ENCODE assay signal across 27 mouse cellular contexts in the genomic region with DNA sequence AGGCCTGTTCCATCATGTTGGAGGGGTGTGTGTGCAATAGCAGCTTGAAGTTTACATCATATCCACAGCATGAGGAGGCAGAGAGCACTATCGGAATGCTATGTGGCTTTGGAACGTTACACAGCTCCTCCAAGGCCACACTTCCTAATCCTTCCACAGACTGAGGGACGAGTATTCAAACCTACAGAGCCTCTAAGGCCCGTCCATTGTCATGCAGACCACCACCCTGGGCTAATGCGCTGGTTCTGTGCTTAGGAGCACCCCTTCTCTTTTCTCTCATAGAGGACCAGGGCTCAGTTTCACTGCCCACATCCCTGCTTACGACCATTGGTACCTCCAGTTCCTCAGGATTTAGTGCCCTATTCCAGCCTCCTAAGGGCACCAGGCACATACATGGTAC. TPM values are rescaled to one million over a fixed set of nuclear protein-coding genes. Genes with fewer than 3 reads are reported as not detected.
A peak's percentile ranks its signal among the peaks of the same experiment; 100 is the strongest.
DNase-seq lines count a peak whose midpoint lies in the region; ATAC-seq and TF ChIP-seq lines count a peak whose summit lies in the region.
"Had no signal": no experiment of that assay in that cellular context is flagged by ENCODE, and none has a peak within 500 bp of the region (broad histone marks: within the 10 kb centered on the region; RNA-seq: fewer than 3 reads in every experiment).

No protein-coding gene starts in this region.

- H3K36me3 ChIP-seq in embryonic facial prominence, embryonic 13.5 days = no peaks in the 10 kb centered on the region
- H3K36me3 ChIP-seq in embryonic facial prominence, embryonic 10.5 days (replicated peaks) = no peaks in the 10 kb centered on the region
- no peaks in the 10 kb centered on the region; the same call in 1 of the 2 replicates for H3K36me3 ChIP-seq in ES-E14 (ENCODE audit: control insufficient read depth, insufficient read depth, low read length, poor library complexity, severe bottlenecking)
- H3K36me3 ChIP-seq: embryonic facial prominence, embryonic 15.5 days; heart, embryonic 12.5 days; heart, embryonic 15.5 days; intestine, embryonic 15.5 days had no signal

- peaks cover 9% of the 10 kb centered on the region; the same call in 1 of the 2 replicates for H3K27me3 ChIP-seq in embryonic facial prominence, embryonic 13.5 days
- peaks cover 28% of the 10 kb centered on the region; the same call in 1 of the 2 replicates for H3K27me3 ChIP-seq in embryonic facial prominence, embryonic 10.5 days (replicated peaks; ENCODE audit: low read depth, poor library complexity, severe bottlenecking)
- H3K27me3 ChIP-seq: embryonic facial prominence, embryonic 15.5 days; forebrain, embryonic 15.5 days; hindbrain, embryonic 13.5 days; intestine, embryonic 15.5 days had no signal

- H3K9ac ChIP-seq in embryonic facial prominence, embryonic 13.5 days = no peak overlapping the region
- no peak overlapping the region for H3K9ac ChIP-seq in ES-E14 (ENCODE audit: insufficient read depth, low read depth, low read length, poor library complexity, severe bottlenecking)
- H3K9ac ChIP-seq: embryonic facial prominence, embryonic 15.5 days; forebrain, embryonic 12.5 days; forebrain, embryonic 15.5 days; heart, embryonic 12.5 days; heart, embryonic 15.5 days; hindbrain, embryonic 13.5 days; intestine, embryonic 15.5 days had no signal

- H3K4me3 ChIP-seq in embryonic facial prominence, embryonic 13.5 days = no peak overlapping the region
- no peak overlapping the region for H3K4me3 ChIP-seq in embryonic facial prominence, embryonic 10.5 days
- H3K4me3 ChIP-seq in left cerebral cortex, adult 2 months = no peak overlapping the region
- H3K4me3 ChIP-seq in ES-E14 (ENCODE audit: insufficient read depth in 1 of 2, low read depth in 1 of 2, low read length in 2 of 2, poor library complexity in 1 of 2, severe bottlenecking in 1 of 2) = no peak overlapping the region
- H3K4me3 ChIP-seq in gastrocnemius, adult 2 months = no peak overlapping the region
- H3K4me3 ChIP-seq: embryonic facial prominence, embryonic 15.5 days; forebrain, embryonic 12.5 days; forebrain, embryonic 15.5 days; heart, embryonic 12.5 days; heart, embryonic 15.5 days; hindbrain, embryonic 10.5 days; hindbrain, embryonic 13.5 days; intestine, embryonic 15.5 days had no signal

- H3K9me3 ChIP-seq in embryonic facial prominence, embryonic 13.5 days = no peaks in the 10 kb centered on the region
- H3K9me3 ChIP-seq in embryonic facial prominence, embryonic 10.5 days = no peaks in the 10 kb centered on the region
- H3K9me3 ChIP-seq in ES-E14 (ENCODE audit: control insufficient read depth, insufficient read depth, low read depth, low read length) = no peaks in the 10 kb centered on the region
- H3K9me3 ChIP-seq: embryonic facial prominence, embryonic 15.5 days; forebrain, embryonic 12.5 days; forebrain, embryonic 15.5 days; heart, embryonic 15.5 days; hindbrain, embryonic 10.5 days; hindbrain, embryonic 13.5 days; intestine, embryonic 15.5 days had no signal

- in situ Hi-C loops in ES-E14 (cut with MboI; ENCODE audit: low sequenced_read_pairs in 2 of 2, unreplicated experiment in 2 of 2) = no loop called here

- DNase-seq in embryonic facial prominence, embryonic 10.5 days (ENCODE audit: low spot score) = no peak
- DNase-seq in left cerebral cortex, adult 2 months (ENCODE audit: extremely low spot score in 1 of 2, low spot score in 2 of 2) = no peak
- DNase-seq in left cerebral cortex, adult 8-10 months (ENCODE audit: low spot score in 2 of 2) = no peak
- no peak for DNase-seq in ES-E14 (ENCODE audit: low read depth, low spot score)
- DNase-seq in gastrocnemius, adult 2 months = no peak
- DNase-seq: adrenal gland, adult 8-10 months; adrenal gland, postnatal 25 days; cerebellum, adult 11-12 months; cerebellum, adult 8-10 months; cerebellum, postnatal 10 days; cerebellum, postnatal 36 days; embryo, embryonic 11 days; gastrocnemius, postnatal 14 days; heart, adult 18-20 months; heart, postnatal 10 days; heart, postnatal 36 days had no signal

- no peak for TF ChIP-seq CTCF in left cerebral cortex, adult 2 months (IDR thresholded peaks at IDR 0.05)
- TF ChIP-seq CTCF in gastrocnemius, adult 2 months (IDR thresholded peaks at IDR 0.05) = no peak

- H3K4me2 ChIP-seq in embryonic facial prominence, embryonic 13.5 days = no peak overlapping the region
- H3K4me2 ChIP-seq: embryonic facial prominence, embryonic 15.5 days; forebrain, embryonic 12.5 days; forebrain, embryonic 15.5 days; heart, embryonic 12.5 days; heart, embryonic 15.5 days; hindbrain, embryonic 13.5 days; intestine, embryonic 15.5 days had no signal

- no peak for ATAC-seq in embryonic facial prominence, embryonic 13.5 days (ENCODE audit: insufficient number of reproducible peaks, insufficient read depth, low FRiP score, low TSS enrichment, low read depth)
- no peak for ATAC-seq in activated CD4-positive, CD25-positive, alpha-beta regulatory T cell, adult 4 months
- ATAC-seq: forebrain, embryonic 15.5 days; hindbrain, embryonic 16.5 days; intestine, embryonic 15.5 days had no signal

- intact Hi-C loops in left cerebral cortex, adult 2 months (cut with DNase I) = no loop called here
- intact Hi-C loops in gastrocnemius, adult 2 months (cut with DNase I) = no loop called here

- H3K27ac ChIP-seq in embryonic facial prominence, embryonic 13.5 days = peak overlapping the region; percentile 3; the same call in 1 of the 2 replicates
- no peak overlapping the region for H3K27ac ChIP-seq in embryonic facial prominence, embryonic 10.5 days (replicated peaks)
- peak overlapping the region; percentile 49 for H3K27ac ChIP-seq in left cerebral cortex, adult 2 months
- peak overlapping the region; percentile 44; the same call in 1 of the 2 replicates for H3K27ac ChIP-seq in ES-E14 (ENCODE audit: insufficient read depth, low read depth, low read length, poor library complexity, severe bottlenecking)
- no peak overlapping the region for H3K27ac ChIP-seq in gastrocnemius, adult 2 months
- H3K27ac ChIP-seq: embryonic facial prominence, embryonic 15.5 days; forebrain, embryonic 12.5 days; forebrain, embryonic 15.5 days; heart, embryonic 15.5 days; hindbrain, embryonic 10.5 days; intestine, embryonic 15.5 days had no signal

- 34% methylated on average over 6 of the region's 6 CpGs for WGBS in embryonic facial prominence, embryonic 13.5 days
- 30% methylated on average over 6 of the region's 6 CpGs for WGBS in embryonic facial prominence, embryonic 10.5 days

- H3K4me1 ChIP-seq in embryonic facial prominence, embryonic 13.5 days = peaks cover 7% of the 10 kb centered on the region; the same call in 1 of the 2 replicates
- peaks cover 13% of the 10 kb centered on the region for H3K4me1 ChIP-seq in embryonic facial prominence, embryonic 10.5 days
- H3K4me1 ChIP-seq in ES-E14 (ENCODE audit: control insufficient read depth in 2 of 2, insufficient read depth in 2 of 2, low read length in 2 of 2, poor library complexity in 1 of 2) = peaks cover 10 to 13% of the 10 kb centered on the region in 2 experiments; a peak in 3 of 4 replicates
- H3K4me1 ChIP-seq: forebrain, embryonic 12.5 days; forebrain, embryonic 15.5 days; heart, embryonic 12.5 days; heart, embryonic 15.5 days; hindbrain, embryonic 13.5 days; intestine, embryonic 15.5 days had no signal

RNA-seq across cellular contexts. Expression of a gene that starts 13.8 kb away (rescaled TPM):
- polyA plus RNA-seq in embryonic facial prominence, embryonic 13.5 days (2015; fragmentation: Nextera tagmentation; extraction: Ambion mirVana) = 28.1 and 30.8 TPM in 2 replicates
- polyA plus RNA-seq in embryonic facial prominence, embryonic 10.5 days (2016; fragmentation: Nextera tagmentation; extraction: Ambion mirVana) = 25.3 and 25.9 TPM in 2 replicates
- total RNA-seq in left cerebral cortex, adult 2 months (2021) = 100 to 1,000 TPM; 113 to 115 TPM
- total RNA-seq in left cerebral cortex, adult 8-10 months (2022) = 100 to 1,000 TPM; 104 to 112 (median 106) TPM
- total RNA-seq in ES-E14 (2012; rRNA removed) = 41.7 and 47.4 TPM in 2 replicates
- polyA plus RNA-seq in activated CD4-positive, CD25-positive, alpha-beta regulatory T cell, adult 4 months (2017; shearing (Covaris generic)) = 10 to 100 TPM; 24.2 to 27.8 TPM
- total RNA-seq in gastrocnemius, adult 2 months (2021) = 1 to 10 TPM; 7.6 to 7.9 TPM

RNA-seq across cellular contexts. Expression of a gene that starts 29.7 kb away (rescaled TPM):
- 161 and 165 TPM in 2 replicates for polyA plus RNA-seq in embryonic facial prominence, embryonic 13.5 days (2015; fragmentation: Nextera tagmentation; extraction: Ambion mirVana)
- polyA plus RNA-seq in embryonic facial prominence, embryonic 10.5 days (2016; fragmentation: Nextera tagmentation; extraction: Ambion mirVana) = 107 and 115 TPM in 2 replicates
- 100 to 1,000 TPM; 207 to 223 TPM for total RNA-seq in left cerebral cortex, adult 2 months (2021)
- 100 to 1,000 TPM; 211 to 218 (median 216) TPM for total RNA-seq in left cerebral cortex, adult 8-10 months (2022)
- 29.5 and 75.5 TPM in 2 replicates for total RNA-seq in ES-E14 (2012; rRNA removed)
- polyA plus RNA-seq in activated CD4-positive, CD25-positive, alpha-beta regulatory T cell, adult 4 months (2017; shearing (Covaris generic)) = 10 to 100 TPM; 40.6 to 42.9 TPM
- 10 to 100 TPM; 20.8 to 25.6 TPM for total RNA-seq in gastrocnemius, adult 2 months (2021)

RNA-seq across cellular contexts. Expression of a gene that starts 35.3 kb away (rescaled TPM):
- 117 and 130 TPM in 2 replicates for polyA plus RNA-seq in embryonic facial prominence, embryonic 13.5 days (2015; fragmentation: Nextera tagmentation; extraction: Ambion mirVana)
- 26.9 and 29.6 TPM in 2 replicates for polyA plus RNA-seq in embryonic facial prominence, embryonic 10.5 days (2016; fragmentation: Nextera tagmentation; extraction: Ambion mirVana)
- 100 to 1,000 TPM; 198 to 208 TPM for total RNA-seq in left cerebral cortex, adult 2 months (2021)
- 100 to 1,000 TPM; 153 to 178 (median 174) TPM for total RNA-seq in left cerebral cortex, adult 8-10 months (2022)
- total RNA-seq in ES-E14 (2012; rRNA removed) = 39.2 and 87.7 TPM in 2 replicates
- polyA plus RNA-seq in activated CD4-positive, CD25-positive, alpha-beta regulatory T cell, adult 4 months (2017; shearing (Covaris generic)) = not detected
- total RNA-seq in gastrocnemius, adult 2 months (2021) = 1 to 10 TPM; 8.5 to 8.8 TPM

RNA-seq across cellular contexts. Expression of a gene that starts 37.9 kb away (rescaled TPM):
- polyA plus RNA-seq in embryonic facial prominence, embryonic 13.5 days (2015; fragmentation: Nextera tagmentation; extraction: Ambion mirVana) = 6.7 and 8.1 TPM in 2 replicates
- 11.6 and 11.9 TPM in 2 replicates for polyA plus RNA-seq in embryonic facial prominence, embryonic 10.5 days (2016; fragmentation: Nextera tagmentation; extraction: Ambion mirVana)
- 1,000 to 10,000 TPM; 1,016 to 1,023 TPM for total RNA-seq in left cerebral cortex, adult 2 months (2021)
- 1,000 to 10,000 TPM; 1,113 to 1,308 (median 1,238) TPM for total RNA-seq in left cerebral cortex, adult 8-10 months (2022)
- total RNA-seq in ES-E14 (2012; rRNA removed) = 6.2 and 11.2 TPM in 2 replicates
- under 1 TPM; 0.18 to 0.70 TPM for polyA plus RNA-seq in activated CD4-positive, CD25-positive, alpha-beta regulatory T cell, adult 4 months (2017; shearing (Covaris generic))
- under 1 TPM; 0.10 to 0.20 TPM for total RNA-seq in gastrocnemius, adult 2 months (2021)

RNA-seq across cellular contexts. Expression of a gene that starts 41.0 kb away (rescaled TPM):
- polyA plus RNA-seq in embryonic facial prominence, embryonic 13.5 days (2015; fragmentation: Nextera tagmentation; extraction: Ambion mirVana) = 187 and 199 TPM in 2 replicates
- polyA plus RNA-seq in embryonic facial prominence, embryonic 10.5 days (2016; fragmentation: Nextera tagmentation; extraction: Ambion mirVana) = 187 and 197 TPM in 2 replicates
- total RNA-seq in left cerebral cortex, adult 2 months (2021) = 100 to 1,000 TPM; 254 to 259 TPM
- total RNA-seq in left cerebral cortex, adult 8-10 months (2022) = 100 to 1,000 TPM; 254 to 263 (median 254) TPM
- 139 and 157 TPM in 2 replicates for total RNA-seq in ES-E14 (2012; rRNA removed)
- 10 to 100 TPM; 55.4 to 60.6 TPM for polyA plus RNA-seq in activated CD4-positive, CD25-positive, alpha-beta regulatory T cell, adult 4 months (2017; shearing (Covaris generic))
- 10 to 100 TPM; 91.3 to 98.3 TPM for total RNA-seq in gastrocnemius, adult 2 months (2021)

Comparison
In these comparisons a context has a peak if more than half of its experiments do, and no peak if none do; other contexts are left out.
1. H3K27ac ChIP-seq: peak in embryonic facial prominence, embryonic 13.5 days (single experiment), left cerebral cortex, adult 2 months (single experiment) and ES-E14 (single experiment); none in embryonic facial prominence, embryonic 10.5 days (single experiment) and gastrocnemius, adult 2 months (single experiment).